Mouse (Mus musculus) limb, embryonic 11.5 days (tissue): Measurements from ENCODE around the gene Rasa3. TPM values are rescaled to one million over a fixed set of nuclear protein-coding genes. Genes with fewer than 3 reads are reported as not detected.

ENCODE experiments used
- ATAC-seq: fragments of 200-750 bp; cut with Nextera tagmentation; 2 replicates; pipeline ENCODE4 v1.8.0; 2017; ENCODE audit warnings: low read depth; ENCODE audit not compliant: insufficient number of reproducible peaks, low FRiP score, low TSS enrichment
- DNase-seq: peaks from one replicate; pipeline ENCODE4 v3.0.0-alpha.2; 2015; ENCODE audit warnings: low spot score
- H3K27ac ChIP-seq: fragments of 300-500 bp; sonication (generic); replicated peaks from 2 replicates; pipeline ENCODE4 v1.5.1; 2014; ENCODE audit warnings: low read depth, mild to moderate bottlenecking, low read length
- H3K27me3 ChIP-seq: fragments of 300-500 bp; sonication (generic); 2 replicates; pipeline ENCODE4 v1.6.1; 2014; ENCODE audit warnings: mild to moderate bottlenecking, low read length, mixed read lengths; ENCODE audit not compliant: control insufficient read depth, insufficient read depth
- H3K36me3 ChIP-seq: fragments of 300-500 bp; sonication (generic); 2 replicates; pipeline ENCODE4 v1.6.1; 2014; ENCODE audit warnings: mild to moderate bottlenecking, low read length, moderate library complexity, mixed read lengths; ENCODE audit not compliant: control insufficient read depth, insufficient read depth
- H3K4me1 ChIP-seq: fragments of 300-500 bp; sonication (generic); 2 replicates; pipeline ENCODE4 v1.6.1; 2014; ENCODE audit warnings: low read length, mixed read lengths; ENCODE audit not compliant: control insufficient read depth, insufficient read depth
- H3K4me2 ChIP-seq: fragments of 300-500 bp; sonication (generic); 2 replicates; pipeline ENCODE4 v1.6.1; 2014; ENCODE audit warnings: low read depth, mild to moderate bottlenecking, moderate library complexity; ENCODE audit not compliant: severe bottlenecking
- H3K4me3 ChIP-seq: fragments of 300-500 bp; sonication (generic); 2 replicates; pipeline ENCODE4 v1.5.1; 2014; ENCODE audit warnings: low read depth, low read length
- H3K9ac ChIP-seq: fragments of 300-500 bp; sonication (generic); 2 replicates; pipeline ENCODE4 v1.6.1; 2014; ENCODE audit warnings: mild to moderate bottlenecking, low read length
- H3K9me3 ChIP-seq: fragments of 300-500 bp; sonication (generic); 2 replicates; pipeline ENCODE4 v1.6.1; 2016; ENCODE audit warnings: low read length; ENCODE audit not compliant: control insufficient read depth
- WGBS: fragments of 180-500 bp; shearing (Covaris S2); extraction: QIAGEN DNeasy Blood & Tissue Kit; methylation state at CpG from one replicate; pipeline ENCODE4 v1.1.7; 2014; 5-methylcytosine and 5-hydroxymethylcytosine counted together
- polyA plus RNA-seq: library from polyadenylated mRNA; unstranded; fragments of >200 nt; fragmentation: Nextera tagmentation; extraction: Ambion mirVana; gene quantifications from 2 replicates; pipeline ENCODE4 v1.2.1, GENCODE M21; 2014

Gene Rasa3
- polyA plus RNA-seq, 1 experiment from 2014 or later = 16.6 TPM

DNA sequence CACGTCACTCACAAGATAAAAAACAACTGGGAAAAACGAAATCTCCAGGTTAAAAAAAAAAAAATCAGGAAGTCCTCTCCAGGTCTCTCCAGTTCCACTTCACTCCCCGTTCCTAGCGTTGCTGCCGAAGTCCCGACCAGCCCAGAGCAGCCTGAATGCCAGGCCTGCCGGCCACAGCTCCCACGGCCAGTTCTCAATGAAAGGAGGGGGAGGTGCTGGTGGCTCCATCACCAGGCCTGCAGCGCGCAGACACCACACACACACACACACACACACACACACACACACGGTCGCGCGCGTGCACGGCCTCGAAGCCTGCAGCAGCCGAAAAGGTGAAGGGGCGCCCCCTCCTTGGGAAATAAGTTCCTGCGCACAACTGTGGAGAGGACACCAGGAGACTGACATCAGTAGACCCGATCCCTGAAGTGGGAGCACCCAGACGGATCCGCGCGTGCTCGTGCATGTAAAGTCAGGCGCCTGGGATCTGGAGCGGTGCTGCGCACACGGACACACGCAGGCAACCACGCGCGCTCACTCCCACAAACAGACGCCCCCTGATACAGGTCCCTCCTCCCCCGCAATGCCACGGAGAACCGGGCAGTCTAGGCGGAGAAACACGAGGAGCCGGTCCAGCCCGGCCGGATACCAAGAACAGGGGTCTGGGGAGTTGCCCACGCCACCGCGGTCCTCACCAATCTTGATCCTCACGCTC, 546 bp downstream of the Rasa3 start:
- ATAC-seq = peak; percentile 55
- under 1% methylated on average over 47 of the region's 47 CpGs for WGBS

DNA sequence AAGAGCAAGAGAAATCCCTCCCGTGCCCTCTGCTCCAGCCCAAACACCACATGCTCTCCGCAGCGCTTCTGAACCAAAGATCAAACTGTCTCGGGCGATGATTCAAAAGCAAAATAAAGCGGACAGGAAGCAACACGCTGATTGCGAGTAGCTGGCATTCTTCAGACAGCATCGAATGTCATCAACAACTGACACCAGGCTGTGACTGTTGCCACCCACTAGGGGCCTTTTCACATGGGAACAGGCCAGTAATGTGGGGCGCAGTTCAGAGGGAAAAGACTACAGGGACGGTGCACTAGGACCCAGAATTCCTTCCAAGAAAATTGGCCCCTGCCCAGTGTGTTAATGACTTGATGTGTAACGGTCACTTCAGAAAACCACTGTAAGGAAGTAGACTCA, 1.1 kb downstream of the Rasa3 start:
- Histone ChIP-seq H3K4me3 (peak overlapping the region; percentile 70), H3K9me3 (no peaks in the 10 kb centered on the region), H3K27me3 (no peaks in the 10 kb centered on the region), H3K9ac (peak overlapping the region; percentile 61), H3K27ac (no peak overlapping the region), H3K4me2 (peak overlapping the region; percentile 85), H3K36me3 (no peaks in the 10 kb centered on the region), H3K4me1 (0 out of 2 replicates have a peak, but pooled peaks cover 4% of the 10 kb centered on the region)
- DNase-seq = peak; percentile 46
- WGBS = 2% methylated on average over 12 of the region's 12 CpGs
- no peak for ATAC-seq

More for the DNA sequence above, 546 bp downstream of the Rasa3 start:
- Histone ChIP-seq H3K4me1 (0 out of 2 replicates have a peak, but pooled peaks cover 4% of the 10 kb centered on the region), H3K9me3 (no peaks in the 10 kb centered on the region), H3K9ac (peak overlapping the region; percentile 61), H3K4me2 (peak overlapping the region; percentile 85), H3K4me3 (peak overlapping the region; percentile 70), H3K27me3 (no peaks in the 10 kb centered on the region), H3K36me3 (no peaks in the 10 kb centered on the region), H3K27ac (0 out of 2 replicates have a peak overlapping the region, but pooled peaks have one; percentile 26)
- DNase-seq = peak; percentile 71

- no peak overlapping the region for H3K4me3 ChIP-seq
- WGBS = 48% methylated on average over 8 of the region's 8 CpGs
Measured at GRCm38 (mm10) chr8:13675524-13675923, 1.9 kb downstream of the Rasa3 start.

DNA sequence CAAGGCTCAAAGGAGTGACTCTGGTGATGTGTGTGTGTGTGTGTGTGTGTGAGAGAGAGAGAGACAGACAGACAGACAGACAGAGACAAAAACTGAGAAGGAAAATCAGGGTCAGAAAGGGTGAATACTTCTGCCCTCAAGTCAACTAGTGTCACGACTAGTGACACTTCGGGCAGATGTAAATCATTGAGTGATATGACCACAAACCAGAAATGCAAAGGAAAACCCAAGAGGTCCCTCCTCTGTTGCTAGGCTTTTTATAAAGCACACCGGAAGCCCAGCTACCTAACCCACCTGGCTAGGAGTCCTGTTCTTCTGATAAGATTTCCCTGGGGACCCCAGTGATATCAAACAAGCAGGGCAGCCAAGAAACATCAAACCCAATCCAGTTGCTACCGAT, 2.3 kb downstream of the Rasa3 start:
- Histone ChIP-seq H3K27ac (no peak overlapping the region), H3K9me3 (no peaks in the 10 kb centered on the region), H3K4me3 (no peak overlapping the region), H3K9ac (no peak overlapping the region), H3K36me3 (no peaks in the 10 kb centered on the region), H3K4me1 (0 out of 2 replicates have a peak, but pooled peaks cover 4% of the 10 kb centered on the region), H3K4me2 (no peak overlapping the region), H3K27me3 (no peaks in the 10 kb centered on the region)
- 83% methylated on average over 4 of the region's 4 CpGs for WGBS
- DNase-seq (no peak), ATAC-seq (no peak)

More at GRCm38 (mm10) chr8:13675524-13675923, 1.9 kb downstream of the Rasa3 start:
- ATAC-seq = no peak
- Histone ChIP-seq H3K4me1 (0 out of 2 replicates have a peak, but pooled peaks cover 4% of the 10 kb centered on the region), H3K27ac (no peak overlapping the region), H3K9ac (no peak overlapping the region), H3K36me3 (no peaks in the 10 kb centered on the region), H3K27me3 (no peaks in the 10 kb centered on the region), H3K4me2 (no peak overlapping the region; the same call in 1 of the 2 replicates), H3K9me3 (no peaks in the 10 kb centered on the region)
- DNase-seq = no peak

GRCm38 (mm10) chr8:13674294-13675010, 3.0 kb downstream of the Rasa3 start:
- Histone ChIP-seq H3K4me1 (0 out of 2 replicates have a peak, but pooled peaks cover 7% of the 10 kb centered on the region), H3K9ac (no peak overlapping the region), H3K4me2 (no peak overlapping the region), H3K27me3 (no peaks in the 10 kb centered on the region), H3K36me3 (no peaks in the 10 kb centered on the region), H3K9me3 (no peaks in the 10 kb centered on the region), H3K4me3 (no peak overlapping the region), H3K27ac (no peak overlapping the region)
- 62% methylated on average over 12 of the region's 12 CpGs for WGBS
- no peak for DNase-seq
- ATAC-seq = no peak

GRCm38 (mm10) chr8:13673215-13673614, 4.2 kb downstream of the Rasa3 start:
- Histone ChIP-seq H3K4me1 (0 out of 2 replicates have a peak, but pooled peaks cover 10% of the 10 kb centered on the region), H3K36me3 (no peaks in the 10 kb centered on the region), H3K4me2 (no peak overlapping the region), H3K27me3 (no peaks in the 10 kb centered on the region), H3K27ac (no peak overlapping the region), H3K9me3 (no peaks in the 10 kb centered on the region), H3K9ac (no peak overlapping the region), H3K4me3 (no peak overlapping the region)
- DNase-seq (no peak), ATAC-seq (no peak)
- 80% methylated on average over 4 of the region's 4 CpGs for WGBS

- no peaks in the 10 kb centered on the region for H3K9me3 ChIP-seq
- no peak overlapping the region for H3K4me2 ChIP-seq
- H3K9ac ChIP-seq = no peak overlapping the region
- no peak overlapping the region for H3K27ac ChIP-seq
- no peaks in the 10 kb centered on the region for H3K36me3 ChIP-seq
- ATAC-seq = no peak
- H3K4me3 ChIP-seq = no peak overlapping the region
- WGBS = 90% methylated on average over 10 of the region's 10 CpGs
- no peak for DNase-seq
- H3K4me1 ChIP-seq = 0 out of 2 replicates have a peak, but pooled peaks cover 10% of the 10 kb centered on the region
- H3K27me3 ChIP-seq = no peaks in the 10 kb centered on the region
Measured at GRCm38 (mm10) chr8:13671246-13672003, 6.0 kb downstream of the Rasa3 start.

DNA sequence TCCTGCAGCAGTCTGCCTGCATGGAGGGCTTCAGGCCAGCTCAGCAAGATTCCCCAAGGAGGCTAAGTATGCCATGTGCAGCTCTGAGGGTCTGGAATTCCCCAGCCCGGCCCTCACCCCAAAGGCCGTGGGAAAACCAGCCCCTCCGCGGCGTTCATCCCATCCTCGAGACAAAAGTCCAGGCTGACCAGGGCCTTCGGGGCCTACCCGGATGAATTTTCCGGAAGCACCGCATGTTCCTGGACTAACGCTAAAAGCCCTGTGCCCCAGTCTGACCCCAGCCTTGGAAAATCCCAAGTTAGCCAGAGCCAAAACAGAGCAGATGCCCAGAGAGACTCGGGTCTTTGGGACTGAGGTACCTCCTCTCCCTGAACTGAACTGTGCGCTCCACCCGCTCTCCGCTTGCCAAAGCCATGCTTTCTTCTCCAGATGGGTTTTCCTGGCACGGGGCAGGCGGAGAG, 7.4 kb downstream of the Rasa3 start:
- no peak overlapping the region for H3K4me2 ChIP-seq
- H3K9me3 ChIP-seq = no peaks in the 10 kb centered on the region
- ATAC-seq (no peak), DNase-seq (no peak)
- H3K9ac ChIP-seq = no peak overlapping the region
- WGBS = 91% methylated on average over 17 of the region's 17 CpGs
- H3K4me3 ChIP-seq = no peak overlapping the region
- 0 out of 2 replicates have a peak, but pooled peaks cover 5% of the 10 kb centered on the region for H3K4me1 ChIP-seq
- no peak overlapping the region for H3K27ac ChIP-seq
- H3K27me3 ChIP-seq = no peaks in the 10 kb centered on the region
- H3K36me3 ChIP-seq = no peaks in the 10 kb centered on the region
